ENCODE assay signal across 6 mouse cellular contexts in the genomic region with DNA sequence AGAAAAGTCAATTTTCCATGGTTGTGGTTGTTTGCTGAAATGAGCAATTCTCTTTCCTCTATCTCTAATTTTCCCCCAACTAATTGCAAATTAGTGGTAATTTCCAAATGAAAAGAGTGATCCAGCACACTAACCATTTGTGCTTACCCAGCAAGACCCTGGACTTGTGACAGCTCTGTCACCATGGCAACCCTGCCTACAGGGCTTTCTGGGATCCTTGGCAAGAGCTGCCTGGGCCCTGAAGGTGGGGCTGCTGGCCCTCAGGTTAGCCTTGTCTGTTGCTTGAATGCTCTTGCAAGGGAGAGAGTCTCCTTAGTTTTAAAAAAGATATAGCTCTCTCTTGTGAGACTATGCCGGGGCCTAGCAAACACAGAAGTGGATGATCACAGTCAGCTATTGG.
DNase-seq lines count a peak whose midpoint lies in the region; ATAC-seq and TF ChIP-seq lines count a peak whose summit lies in the region.
"Not testable (repeated sequence)": the region's sequence is repeated elsewhere in the genome, so short reads cannot be mapped to it uniquely, and the experiment has no call there.

No protein-coding gene starts in this region.

- TF ChIP-seq CTCF in ES-Bruce4 (IDR thresholded peaks at IDR 0.05; ENCODE audit: low read depth, low read length) = not testable (repeated sequence)

- TF ChIP-seq POLR2A in ES-Bruce4 (IDR thresholded peaks at IDR 0.05; ENCODE audit: insufficient read depth, low read length) = not testable (repeated sequence)

- in situ Hi-C loops in ES-E14 (cut with MboI; ENCODE audit: low sequenced_read_pairs in 2 of 2, unreplicated experiment in 2 of 2) = not testable (repeated sequence)

- peak; percentile 13 for DNase-seq in ES-E14 (ENCODE audit: low read depth, low spot score)
- peak; percentile 70 for DNase-seq in R1 (ENCODE audit: low read depth, low spot score)
- peak; percentile 64 for DNase-seq in ZHBTc4 (ENCODE audit: low read depth, low spot score)
- peak; percentile 1 to 22 for DNase-seq in cerebellum, postnatal 10 days

- not testable (repeated sequence) for H3K27me3 ChIP-seq in ES-Bruce4 (ENCODE audit: control insufficient read depth, insufficient read depth, low read length, poor library complexity, severe bottlenecking)

- ATAC-seq in frontal cortex, adult (ENCODE audit: low TSS enrichment) = peak; percentile 59; the same call in 1 of the 2 replicates

- 0 out of 2 replicates have a peak, but pooled peaks have one; percentile 22 for TF ChIP-seq EP300 in ES-Bruce4 (IDR thresholded peaks at IDR 0.05; ENCODE audit: insufficient read depth, low read depth, low read length)

- H3K9me3 ChIP-seq in ES-Bruce4 (replicated peaks; ENCODE audit: control insufficient read depth, insufficient read depth, low read length, poor library complexity, severe bottlenecking); ES-E14 (ENCODE audit: control insufficient read depth, insufficient read depth, low read depth, low read length): not testable (repeated sequence)

- H3K4me1 ChIP-seq in ES-Bruce4 (ENCODE audit: control insufficient read depth, insufficient read depth, low read length); ES-E14 (ENCODE audit: control insufficient read depth in 2 of 2, insufficient read depth in 2 of 2, low read length in 2 of 2, poor library complexity in 1 of 2): not testable (repeated sequence)

- not testable (repeated sequence) for H3K27ac ChIP-seq in ES-Bruce4 (ENCODE audit: insufficient read depth, low read length); ES-E14 (ENCODE audit: insufficient read depth, low read depth, low read length, poor library complexity, severe bottlenecking)

- not testable (repeated sequence) for H3K9ac ChIP-seq in ES-Bruce4 (ENCODE audit: low read depth, poor library complexity, severe bottlenecking); ES-E14 (ENCODE audit: insufficient read depth, low read depth, low read length, poor library complexity, severe bottlenecking)

- not testable (repeated sequence) for H3K4me3 ChIP-seq in ES-Bruce4 (ENCODE audit: low read depth, low read length); ES-E14 (ENCODE audit: insufficient read depth in 1 of 2, low read depth in 1 of 2, low read length in 2 of 2, poor library complexity in 1 of 2, severe bottlenecking in 1 of 2)

- H3K36me3 ChIP-seq in ES-Bruce4 (ENCODE audit: control insufficient read depth, insufficient read depth, low read length, poor library complexity, severe bottlenecking); ES-E14 (ENCODE audit: control insufficient read depth, insufficient read depth, low read length, poor library complexity, severe bottlenecking): not testable (repeated sequence)

Comparison
In these comparisons a context has a peak if more than half of its experiments do, and no peak if none do; other contexts are left out.
1. DNase-seq: peak in every context shown above with its lines; median percentile 70 in R1; 64 in ZHBTc4; 13 in ES-E14; 12 in cerebellum, postnatal 10 days.